Mouse (Mus musculus): Measurements from ENCODE around the gene Efcab3. TPM values are rescaled to one million over a fixed set of nuclear protein-coding genes. Genes with fewer than 3 reads are reported as not detected.

The Efcab3 gene
- 5.8 TPM for polyA plus RNA-seq (2014; fragmentation: Illumina TruSeq; extraction: RNeasy Lipid Tissue Mini Kit (QIAGEN cat#74804))

GRCm38 (mm10) chr11:105063292-105063691 is at the start of gene Efcab3:
Gene Efcab3, plus strand, starts transcription at chr11:105063592.

GRCm38 (mm10) chr11:105125735-105126519 is 62.5 kb downstream of the Efcab3 start, which contains the start of gene Mettl2:
Gene Mettl2, plus strand, starts transcription at chr11:105126425.

GRCm38 (mm10) chr11:105146593-105146992 is 83.2 kb downstream of the Efcab3 start, which contains the start of gene Gm10842:
Gene Gm10842, plus strand, starts transcription at chr11:105146893.

Other genes with a start within 250 kb of the Efcab3 start
- 29.8 TPM for gene Mettl2, start 62.8 kb downstream of the Efcab3 start, polyA plus RNA-seq (2014; fragmentation: Illumina TruSeq; extraction: RNeasy Lipid Tissue Mini Kit (QIAGEN cat#74804))
- not detected for gene Gm10842, start 83.3 kb downstream of the Efcab3 start, polyA plus RNA-seq (2014; fragmentation: Illumina TruSeq; extraction: RNeasy Lipid Tissue Mini Kit (QIAGEN cat#74804))
- 140 TPM for gene Tlk2, start 115.2 kb downstream of the Efcab3 start, polyA plus RNA-seq (2014; fragmentation: Illumina TruSeq; extraction: RNeasy Lipid Tissue Mini Kit (QIAGEN cat#74804))
- gene Mrc2, start 229.1 kb downstream of the Efcab3 start, polyA plus RNA-seq (2014; fragmentation: Illumina TruSeq; extraction: RNeasy Lipid Tissue Mini Kit (QIAGEN cat#74804)): 0.74 TPM